7 mouse cellular contexts compared by ENCODE assay signal in genomic region chr5:25831624-25832023, GRCm38 (mm10).
DNase-seq lines count a peak whose midpoint lies in the region; ATAC-seq and TF ChIP-seq lines count a peak whose summit lies in the region.

No protein-coding gene starts in this region.

- TF ChIP-seq RAD21 in CH12.LX (IDR thresholded peaks at IDR 0.05; ENCODE audit: low read depth, low read length): peak; percentile 94

- TF ChIP-seq EP300 in CH12.LX (IDR thresholded peaks at IDR 0.05; ENCODE audit: low read length): no peak

- no peaks in the 10 kb centered on the region for H3K36me3 ChIP-seq in CH12.LX (replicated peaks in 1 of 2; ENCODE audit: control insufficient read depth in 1 of 2, insufficient read depth in 1 of 2, low read length in 1 of 2)
- H3K36me3 ChIP-seq in kidney, adult 2 months (ENCODE audit: control insufficient read depth, insufficient read depth, low read length): no peaks in the 10 kb centered on the region
- H3K36me3 ChIP-seq in limb, embryonic 11.5 days (ENCODE audit: control insufficient read depth, insufficient read depth, low read length): no peaks in the 10 kb centered on the region

- H3K9me3 ChIP-seq in CH12.LX (replicated peaks; ENCODE audit: low read length): no peaks in the 10 kb centered on the region
- H3K9me3 ChIP-seq in limb, embryonic 11.5 days (ENCODE audit: control insufficient read depth, low read length): no peaks in the 10 kb centered on the region

- TF ChIP-seq POLR2A in CH12.LX (IDR thresholded peaks at IDR 0.05; ENCODE audit: low read depth, low read length): no peak
- TF ChIP-seq POLR2A in kidney, adult 2 months (IDR thresholded peaks at IDR 0.05; ENCODE audit: low read depth, low read length): no peak

- dilution Hi-C loops in CH12.LX (cut with MboI; ENCODE audit: extremely low pct_ligation_motif_present, extremely low pct_unique_long_range_greater_than_20kb, low sequenced_read_pairs): no loop called here

- H3K27ac ChIP-seq in CH12.LX (ENCODE audit: insufficient read depth, low read depth): no peak overlapping the region
- H3K27ac ChIP-seq in kidney, adult 2 months (ENCODE audit: insufficient read depth, low read depth, low read length): no peak overlapping the region
- no peak overlapping the region for H3K27ac ChIP-seq in limb, embryonic 11.5 days (replicated peaks; ENCODE audit: low read depth, low read length)

- WGBS in kidney, adult 2 months: 70% methylated on average over 5 of the region's 5 CpGs
- 78% methylated on average over 5 of the region's 5 CpGs for WGBS in limb, embryonic 11.5 days

- H3K27me3 ChIP-seq in CH12.LX (replicated peaks): no peaks in the 10 kb centered on the region
- H3K27me3 ChIP-seq in kidney, adult 2 months (replicated peaks; ENCODE audit: control insufficient read depth, insufficient read depth, low read length): no peaks in the 10 kb centered on the region
- no peaks in the 10 kb centered on the region for H3K27me3 ChIP-seq in limb, embryonic 11.5 days (ENCODE audit: control insufficient read depth, insufficient read depth, low read length)

- DNase-seq in CH12.LX (ENCODE audit: extremely low read depth): peak; percentile 57
- peak; percentile 75 for DNase-seq in NIH3T3 (ENCODE audit: low read depth)
- peak; percentile 42 for DNase-seq in cerebellum, adult 9-11 months
- DNase-seq in frontal cortex, adult 2 months (ENCODE audit: extremely low spot score in 1 of 2, low spot score in 1 of 2): peak; percentile 59 to 79
- peak; percentile 39 for DNase-seq in kidney, adult 2 months
- peak; percentile 59 for DNase-seq in limb, embryonic 11.5 days (ENCODE audit: low spot score)
- peak; percentile 29 for DNase-seq in retina, adult 2 months (ENCODE audit: low read depth, low spot score)

- TF ChIP-seq CTCF in CH12.LX (conservative IDR thresholded peaks at IDR 0.05 in 1 of 2, IDR thresholded peaks at IDR 0.05 in 1 of 2; ENCODE audit: low read depth in 2 of 2, low read length in 2 of 2): peak; percentile 47 to 83
- TF ChIP-seq CTCF in kidney, adult 2 months (conservative IDR thresholded peaks at IDR 0.05; ENCODE audit: insufficient read depth, insufficient read length, low read depth, low read length): peak; percentile 68

- H3K4me1 ChIP-seq in CH12.LX (ENCODE audit: control insufficient read depth in 1 of 2, insufficient read depth in 2 of 2): no peaks in the 10 kb centered on the region; a peak in 1 of 4 replicates
- H3K4me1 ChIP-seq in kidney, adult 2 months (ENCODE audit: control insufficient read depth, insufficient read depth, low read length): no peaks in the 10 kb centered on the region
- H3K4me1 ChIP-seq in limb, embryonic 11.5 days (ENCODE audit: control insufficient read depth, insufficient read depth, low read length): no peaks in the 10 kb centered on the region

- H3K9ac ChIP-seq in CH12.LX (ENCODE audit: insufficient read depth, low read depth): no peak overlapping the region
- H3K9ac ChIP-seq in limb, embryonic 11.5 days (ENCODE audit: low read length): no peak overlapping the region

- no peak overlapping the region for H3K4me3 ChIP-seq in CH12.LX (replicated peaks in 1 of 3; ENCODE audit: low read depth in 2 of 3, low read length in 2 of 3, poor library complexity in 1 of 3)
- no peak overlapping the region for H3K4me3 ChIP-seq in kidney, adult 2 months (ENCODE audit: insufficient read depth, low read depth, low read length)
- no peak overlapping the region for H3K4me3 ChIP-seq in limb, embryonic 11.5 days (ENCODE audit: low read depth, low read length)

- H3K79me2 ChIP-seq in CH12.LX (replicated peaks; ENCODE audit: control insufficient read depth, extremely low read depth, insufficient read depth, poor library complexity, severe bottlenecking): no peaks in the 10 kb centered on the region

- no peak for ATAC-seq in limb, embryonic 11.5 days (ENCODE audit: insufficient number of reproducible peaks, low FRiP score, low TSS enrichment, low read depth)

- in situ Hi-C loops in CH12.LX (cut with MboI; ENCODE audit: low pct_ligation_motif_present, low pct_unique_long_range_greater_than_20kb, low sequenced_read_pairs): no loop called here

- H3K4me2 ChIP-seq in CH12.LX (ENCODE audit: insufficient read depth, low read depth, poor library complexity, severe bottlenecking): no peak overlapping the region
- no peak overlapping the region for H3K4me2 ChIP-seq in limb, embryonic 11.5 days (ENCODE audit: low read depth, severe bottlenecking)

TF ChIP-seq in CH12.LX, 34 proteins besides CTCF, POLR2A, EP300 and RAD21:
- TF ChIP-seq IRF4 (IDR thresholded peaks at IDR 0.05; ENCODE audit: low read depth, low read length) (0 out of 2 replicates have a peak, but pooled peaks have one; percentile 18), E2F4 (IDR thresholded peaks at IDR 0.05; ENCODE audit: insufficient replicate concordance, low read depth, low read length) (no peak), RCOR1 (conservative IDR thresholded peaks at IDR 0.05; ENCODE audit: low read depth, low read length) (no peak), USF1 (IDR thresholded peaks at IDR 0.05; ENCODE audit: low read depth, low read length) (no peak), MXI1 (IDR thresholded peaks at IDR 0.05; ENCODE audit: low read depth, low read length) (no peak), KAT2A (IDR thresholded peaks at IDR 0.05; ENCODE audit: insufficient replicate concordance, low read length) (no peak), NRF1 (IDR thresholded peaks at IDR 0.05; ENCODE audit: low read depth, low read length) (no peak), TBP (conservative IDR thresholded peaks at IDR 0.05; ENCODE audit: low read depth, low read length) (no peak), ZKSCAN1 (IDR thresholded peaks at IDR 0.05; ENCODE audit: borderline replicate concordance, low read depth, low read length) (no peak), UBTF (IDR thresholded peaks at IDR 0.05; ENCODE audit: low read depth, low read length) (no peak), GABPA (IDR thresholded peaks at IDR 0.05; ENCODE audit: insufficient replicate concordance, low read depth, low read length) (no peak), NELFE (IDR thresholded peaks at IDR 0.05; ENCODE audit: low read depth, low read length) (no peak), SMC3 (IDR thresholded peaks at IDR 0.05; ENCODE audit: low read depth, low read length) (peak; percentile 69), BHLHE40 (IDR thresholded peaks at IDR 0.05; ENCODE audit: low read depth, low read length) (no peak), ZC3H11A (IDR thresholded peaks at IDR 0.05; ENCODE audit: low read depth, low read length) (peak; percentile 28; the same call in 1 of the 2 replicates), MAFK (IDR thresholded peaks at IDR 0.05; ENCODE audit: insufficient replicate concordance, low read length) (no peak), POLR2AphosphoS2 (IDR thresholded peaks at IDR 0.05; ENCODE audit: low read depth, low read length) (no peak), SIN3A (IDR thresholded peaks at IDR 0.05; ENCODE audit: low read length) (no peak), ZNF384 (IDR thresholded peaks at IDR 0.05; ENCODE audit: low read depth, low read length) (no peak), USF2 (conservative IDR thresholded peaks at IDR 0.05; ENCODE audit: low read depth, low read length) (no peak), JUN (IDR thresholded peaks at IDR 0.05; ENCODE audit: insufficient read depth, low read depth, low read length) (no peak), JUND (conservative IDR thresholded peaks at IDR 0.05; ENCODE audit: low read depth, low read length) (no peak), MYC (IDR thresholded peaks at IDR 0.05; ENCODE audit: low read depth, low read length) (0 out of 2 replicates have a peak, but pooled peaks have one; percentile 18), MEF2A (IDR thresholded peaks at IDR 0.05; ENCODE audit: borderline replicate concordance, low read depth, low read length) (no peak), ELF1 (IDR thresholded peaks at IDR 0.05; ENCODE audit: low read depth, low read length) (no peak)
TF ChIP-seq in CH12.LX: peak in this region for 4.
